Mouse (Mus musculus) kidney, postnatal 4 days (tissue): ENCODE data around the gene Gm6205.
"Not testable (repeated sequence)": the region's sequence is repeated elsewhere in the genome, so short reads cannot be mapped to it uniquely, and the experiment has no call there.

Source experiments
- DNase-seq, 2 experiments: peaks; one replicate each; pipeline ENCODE4 v3.0.0; 2021; ENCODE audit warnings: mixed read lengths in 2 of 2

Gm6205 gene

DNA sequence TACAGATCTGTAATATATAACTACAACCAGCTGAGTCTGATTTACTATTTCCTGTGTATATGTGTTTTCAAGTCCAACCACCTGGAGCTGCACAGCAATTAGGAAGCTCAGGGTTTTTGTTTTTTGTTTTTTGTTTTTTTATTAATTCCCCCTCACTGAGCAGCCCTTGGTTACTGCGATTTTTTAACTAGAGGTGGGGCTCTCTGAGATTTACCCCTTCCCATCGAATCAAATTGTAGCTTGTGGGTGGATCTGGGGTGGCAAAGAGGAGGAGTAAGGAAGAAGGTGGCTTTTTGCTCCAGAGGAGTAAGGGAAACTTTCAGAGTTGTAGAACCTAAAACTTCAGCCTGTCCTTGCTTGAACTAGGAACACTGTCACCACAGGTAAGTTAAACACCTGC, at the start of gene Gm6205:
Gene Gm6205, plus strand, starts transcription at position 301 of the 400 bp plus-strand sequence.
- not testable (repeated sequence) for DNase-seq

DNA sequence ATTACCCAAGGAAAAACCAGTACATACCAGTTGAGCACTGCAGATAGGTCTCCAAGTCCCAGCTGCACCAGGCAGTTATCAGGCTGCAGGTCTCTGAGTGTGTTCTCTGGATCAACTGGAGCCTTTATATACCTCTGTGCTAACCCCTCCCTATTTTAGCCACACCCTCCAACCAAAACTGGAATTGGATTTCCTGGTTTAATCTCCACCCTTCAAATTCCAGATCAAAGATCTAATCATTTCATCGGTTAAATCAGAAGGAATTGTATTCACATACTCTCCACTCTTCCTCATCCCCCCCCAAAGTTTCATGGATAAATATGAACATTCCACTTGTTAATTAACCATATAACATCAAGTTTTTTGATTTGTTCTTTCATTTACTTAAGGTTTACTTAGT, 31.9 kb upstream of the Gm6205 start, which contains the start of gene Gm3147:
Gene Gm3147, minus strand, starts transcription at position 101 of the 400 bp plus-strand sequence.
- not testable (repeated sequence) for DNase-seq

DNA sequence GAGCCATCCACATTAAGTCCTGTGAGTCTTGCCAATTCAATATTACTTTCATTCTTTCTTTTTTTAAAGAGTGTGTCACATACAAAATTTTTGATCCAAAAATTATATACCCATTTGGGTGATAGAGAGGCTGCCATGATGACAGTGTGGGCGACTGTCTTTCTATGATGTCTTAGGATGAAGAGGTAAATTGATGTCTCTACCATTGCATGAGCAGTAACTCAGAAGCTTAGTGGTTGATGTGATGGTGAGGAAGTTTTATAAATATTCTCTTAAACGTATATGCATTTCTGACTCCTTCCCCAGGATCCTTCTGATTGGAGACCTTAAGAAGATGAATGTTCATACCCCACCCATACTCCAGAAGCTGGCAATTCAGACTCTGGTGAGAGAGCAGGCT, 24.5 kb upstream of the Gm6205 start, which contains the start of gene Gm6509:
Gene Gm6509, plus strand, starts transcription at position 301 of the 400 bp plus-strand sequence.
- DNase-seq, result not testable (repeated sequence)
